Mouse (Mus musculus): ENCODE measurements around the gene Hs3st5.

DNA sequence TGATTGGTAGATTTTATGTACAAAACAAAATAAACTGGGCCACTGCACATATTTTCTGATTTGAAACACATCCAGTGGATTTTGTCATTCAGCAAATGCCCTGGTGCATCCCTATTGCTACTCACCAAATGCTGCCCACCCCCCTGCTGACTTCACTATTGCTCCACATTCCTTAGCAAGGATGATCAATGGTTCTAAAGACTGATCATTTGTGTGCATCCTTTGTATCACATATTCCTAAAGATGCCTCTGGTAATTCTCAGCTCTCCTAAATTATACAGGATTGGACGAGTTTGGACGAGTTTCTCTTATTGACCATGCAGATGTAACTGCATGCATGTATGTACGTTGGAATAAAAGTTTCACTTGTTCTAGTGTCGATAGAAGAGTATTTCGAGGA is 52.1 kb downstream of the Hs3st5 start:
- TF ChIP-seq CTCF (conservative IDR thresholded peaks at IDR 0.05 in 1 of 2, IDR thresholded peaks at IDR 0.05 in 1 of 2; ENCODE audit: low read depth in 2 of 2, low read length in 2 of 2) = no peak
- TF ChIP-seq GABPA (IDR thresholded peaks at IDR 0.05; ENCODE audit: insufficient replicate concordance, low read depth, low read length) = no peak
- no peak for TF ChIP-seq HCFC1 (IDR thresholded peaks at IDR 0.05; ENCODE audit: low read depth, low read length)
- TF ChIP-seq POLR2A (IDR thresholded peaks at IDR 0.05; ENCODE audit: low read depth, low read length) = no peak
- no peak for TF ChIP-seq ZKSCAN1 (IDR thresholded peaks at IDR 0.05; ENCODE audit: borderline replicate concordance, low read depth, low read length)
- no peak for TF ChIP-seq USF1 (IDR thresholded peaks at IDR 0.05; ENCODE audit: low read depth, low read length)
- no peak for TF ChIP-seq MAZ (IDR thresholded peaks at IDR 0.05; ENCODE audit: low read depth, low read length)
- TF ChIP-seq ZNF384 (IDR thresholded peaks at IDR 0.05; ENCODE audit: low read depth, low read length) = no peak
- no peak for TF ChIP-seq E2F4 (IDR thresholded peaks at IDR 0.05; ENCODE audit: insufficient replicate concordance, low read depth, low read length)
- TF ChIP-seq MEF2A (IDR thresholded peaks at IDR 0.05; ENCODE audit: borderline replicate concordance, low read depth, low read length) = no peak
- no peak for TF ChIP-seq KAT2A (IDR thresholded peaks at IDR 0.05; ENCODE audit: insufficient replicate concordance, low read length)
- TF ChIP-seq MYC (IDR thresholded peaks at IDR 0.05; ENCODE audit: low read depth, low read length) = no peak

All from CH12.LX (cell line).